Mouse (Mus musculus) embryonic facial prominence, embryonic 14.5 days (tissue): Measurements from ENCODE around the gene Tax1bp1. TPM values are rescaled to one million over a fixed set of nuclear protein-coding genes. Genes with fewer than 3 reads are reported as not detected.
"Not testable (repeated sequence)": the region's sequence is repeated elsewhere in the genome, so short reads cannot be mapped to it uniquely, and the experiment has no call there.

Source experiments
- ATAC-seq: fragments of 200-750 bp; cut with Nextera tagmentation; 2 replicates; pipeline ENCODE4 v1.8.0; 2017; ENCODE audit warnings: low read depth, moderate number of reproducible peaks, moderate TSS enrichment
- DNase-seq: peaks from one replicate; pipeline ENCODE4 v3.0.0-alpha.2; 2015; ENCODE audit warnings: low spot score
- H3K27ac ChIP-seq: fragments of 300-500 bp; sonication (generic); replicated peaks from 2 replicates; pipeline ENCODE4 v1.5.1; 2014; ENCODE audit warnings: low read depth, mild to moderate bottlenecking, low read length, moderate library complexity
- H3K27me3 ChIP-seq: fragments of 300-500 bp; sonication (generic); replicated peaks from 2 replicates; pipeline ENCODE4 v1.6.1; 2014; ENCODE audit warnings: low read length; ENCODE audit not compliant: control insufficient read depth, insufficient read depth
- H3K36me3 ChIP-seq: fragments of 300-500 bp; sonication (generic); 2 replicates; pipeline ENCODE4 v1.6.1; 2014; ENCODE audit warnings: low read length, mixed read lengths; ENCODE audit not compliant: control insufficient read depth, insufficient read depth
- H3K4me1 ChIP-seq: fragments of 300-500 bp; sonication (generic); 2 replicates; pipeline ENCODE4 v1.6.1; 2014; ENCODE audit warnings: antibody characterized with exemption, low read length; ENCODE audit not compliant: control insufficient read depth, insufficient read depth
- H3K4me2 ChIP-seq: fragments of 300-500 bp; sonication (generic); 2 replicates; pipeline ENCODE4 v1.6.1; 2014; ENCODE audit warnings: low read depth, mild to moderate bottlenecking, low read length, moderate library complexity, mixed read lengths
- H3K4me3 ChIP-seq: fragments of 300-500 bp; sonication (generic); 2 replicates; pipeline ENCODE4 v1.5.1; 2014; ENCODE audit warnings: low read depth, mild to moderate bottlenecking, low read length
- H3K9ac ChIP-seq: fragments of 300-500 bp; sonication (generic); 2 replicates; pipeline ENCODE4 v1.6.1; 2014; ENCODE audit warnings: low read depth, mild to moderate bottlenecking, low read length, moderate library complexity, mixed read lengths
- H3K9me3 ChIP-seq: fragments of 300-500 bp; sonication (generic); 2 replicates; pipeline ENCODE4 v1.6.1; 2016; ENCODE audit warnings: low read length; ENCODE audit not compliant: control insufficient read depth
- WGBS: fragments of 180-500 bp; shearing (Covaris S2); extraction: QIAGEN DNeasy Blood & Tissue Kit; methylation state at CpG from one replicate; pipeline ENCODE4 v1.1.7; 2014; 5-methylcytosine and 5-hydroxymethylcytosine counted together
- polyA plus RNA-seq: library from polyadenylated mRNA; unstranded; fragments of >200 nt; fragmentation: Nextera tagmentation; extraction: Ambion mirVana; gene quantifications from 2 replicates; pipeline ENCODE4 v1.2.1, GENCODE M21; 2014

Gene Tax1bp1
- polyA plus RNA-seq, 1 experiment from 2014 or later = 141 TPM

- not testable (repeated sequence) for H3K27ac ChIP-seq, DNase-seq, ATAC-seq, H3K4me2 ChIP-seq, H3K9ac ChIP-seq, H3K4me1 ChIP-seq, H3K4me3 ChIP-seq, H3K36me3 ChIP-seq, H3K27me3 ChIP-seq, H3K9me3 ChIP-seq
- WGBS = 87% methylated on average over 4 of the region's 4 CpGs
Measured at GRCm38 (mm10) chr6:52677534-52677933, 36.0 kb upstream of the Tax1bp1 start.

- no peak for ATAC-seq
- DNase-seq = no peak
- H3K36me3 ChIP-seq = no peaks in the 10 kb centered on the region
Measured at GRCm38 (mm10) chr6:52679565-52679964, 34.0 kb upstream of the Tax1bp1 start.

GRCm38 (mm10) chr6:52680458-52681032 is 33.0 kb upstream of the Tax1bp1 start:
- WGBS = 46% methylated on average over 8 of the region's 8 CpGs
- DNase-seq = no peak

More at GRCm38 (mm10) chr6:52679565-52679964, 34.0 kb upstream of the Tax1bp1 start:
- Histone ChIP-seq H3K9me3 (no peaks in the 10 kb centered on the region), H3K9ac (no peak overlapping the region), H3K27ac (no peak overlapping the region), H3K27me3 (no peaks in the 10 kb centered on the region), H3K4me1 (no peaks in the 10 kb centered on the region), H3K4me2 (no peak overlapping the region), H3K4me3 (no peak overlapping the region)
- 84% methylated on average over 9 of the region's 9 CpGs for WGBS

GRCm38 (mm10) chr6:52681847-52682485 is 31.6 kb upstream of the Tax1bp1 start:
- no peaks in the 10 kb centered on the region for H3K36me3 ChIP-seq
- H3K4me2 ChIP-seq = no peak overlapping the region
- WGBS = 76% methylated on average over 6 of the region's 6 CpGs
- no peak overlapping the region for H3K4me3 ChIP-seq
- H3K4me1 ChIP-seq = no peaks in the 10 kb centered on the region
- no peak overlapping the region for H3K9ac ChIP-seq
- H3K27ac ChIP-seq = no peak overlapping the region
- H3K9me3 ChIP-seq = no peaks in the 10 kb centered on the region
- H3K27me3 ChIP-seq = no peaks in the 10 kb centered on the region
- no peak for DNase-seq
- ATAC-seq = no peak

More at GRCm38 (mm10) chr6:52680458-52681032, 33.0 kb upstream of the Tax1bp1 start:
- no peak overlapping the region for H3K4me3 ChIP-seq
- H3K9ac ChIP-seq = no peak overlapping the region
- no peaks in the 10 kb centered on the region for H3K9me3 ChIP-seq
- no peak for ATAC-seq
- no peak overlapping the region for H3K27ac ChIP-seq
- no peaks in the 10 kb centered on the region for H3K36me3 ChIP-seq
- H3K4me1 ChIP-seq = no peaks in the 10 kb centered on the region
- H3K27me3 ChIP-seq = no peaks in the 10 kb centered on the region
- H3K4me2 ChIP-seq = no peak overlapping the region

- ATAC-seq (no peak), DNase-seq (no peak)
- Histone ChIP-seq H3K9ac (no peak overlapping the region), H3K36me3 (no peaks in the 10 kb centered on the region), H3K4me2 (no peak overlapping the region), H3K9me3 (no peaks in the 10 kb centered on the region), H3K27ac (no peak overlapping the region), H3K27me3 (no peaks in the 10 kb centered on the region), H3K4me3 (no peak overlapping the region), H3K4me1 (no peaks in the 10 kb centered on the region)
- 87% methylated on average over 3 of the region's 3 CpGs for WGBS
Measured at GRCm38 (mm10) chr6:52682607-52683006, 30.9 kb upstream of the Tax1bp1 start.

- Histone ChIP-seq H3K4me3 (no peak overlapping the region), H3K4me2 (no peak overlapping the region), H3K4me1 (no peaks in the 10 kb centered on the region), H3K36me3 (no peaks in the 10 kb centered on the region), H3K27me3 (no peaks in the 10 kb centered on the region), H3K9ac (no peak overlapping the region), H3K27ac (no peak overlapping the region), H3K9me3 (no peaks in the 10 kb centered on the region)
- ATAC-seq (no peak), DNase-seq (no peak)
- WGBS = 66% methylated on average over 5 of the region's 5 CpGs
Measured at GRCm38 (mm10) chr6:52686901-52687500, 26.5 kb upstream of the Tax1bp1 start.

GRCm38 (mm10) chr6:52690365-52690764 is 23.2 kb upstream of the Tax1bp1 start:
- Histone ChIP-seq H3K27ac (no peak overlapping the region), H3K9me3 (no peaks in the 10 kb centered on the region), H3K9ac (no peak overlapping the region), H3K4me1 (no peaks in the 10 kb centered on the region), H3K36me3 (no peaks in the 10 kb centered on the region), H3K4me3 (no peak overlapping the region), H3K27me3 (no peaks in the 10 kb centered on the region), H3K4me2 (no peak overlapping the region)
- ATAC-seq = no peak
- WGBS = 85% methylated on average over 3 of the region's 3 CpGs
- DNase-seq = no peak

GRCm38 (mm10) chr6:52691800-52692199 is 21.7 kb upstream of the Tax1bp1 start:
- H3K9me3 ChIP-seq = no peaks in the 10 kb centered on the region
- ATAC-seq (no peak), DNase-seq (no peak)
- H3K27ac ChIP-seq = no peak overlapping the region
- no peak overlapping the region for H3K9ac ChIP-seq
- H3K36me3 ChIP-seq = no peaks in the 10 kb centered on the region
- no peak overlapping the region for H3K4me2 ChIP-seq
- WGBS = 36% methylated on average over 4 of the region's 5 CpGs
- H3K4me3 ChIP-seq = no peak overlapping the region
- no peaks in the 10 kb centered on the region for H3K27me3 ChIP-seq
- H3K4me1 ChIP-seq = no peaks in the 10 kb centered on the region
